ENCODE assay signal across 21 mouse cellular contexts in the genomic region with DNA sequence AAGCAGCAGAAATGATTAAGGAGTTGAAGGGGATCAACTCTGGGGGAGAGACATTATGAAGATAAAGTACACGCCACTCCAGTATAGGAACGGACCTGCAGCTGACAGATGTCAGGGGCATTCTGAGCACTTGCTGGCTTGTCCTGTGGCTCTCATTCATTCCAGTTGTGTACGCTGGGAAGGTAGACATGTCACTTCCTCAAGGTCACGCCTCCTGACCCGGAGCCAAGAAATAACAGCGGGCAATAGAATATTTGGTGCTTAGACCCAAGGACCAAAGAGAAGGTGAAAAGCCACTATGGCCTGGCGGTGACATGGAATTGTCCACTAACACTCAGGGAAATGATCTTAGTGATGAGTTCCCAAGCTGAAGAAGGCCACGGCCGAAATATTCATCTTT. TPM values are rescaled to one million over a fixed set of nuclear protein-coding genes. Genes with fewer than 3 reads are reported as not detected.
"Had no signal": no experiment of that assay in that cellular context is flagged by ENCODE, and none has a peak within 500 bp of the region (broad histone marks: within the 10 kb centered on the region; RNA-seq: fewer than 3 reads in every experiment).

No protein-coding gene starts in this region.

- DNase-seq: kidney, postnatal 10 days; kidney, postnatal 36 days; layer of hippocampus, postnatal 36 days; liver, embryonic 13.5 days; lung, adult 2 months; lung, postnatal 14 days; lung, postnatal 4 days; midbrain, embryonic 14.5 days; retina, postnatal 1 day; right cerebral cortex, postnatal 25 days; spleen, adult 18-20 months; thymus, postnatal 25 days had no signal

- H3K27ac ChIP-seq: kidney, embryonic 15.5 days; liver, embryonic 13.5 days; stomach, embryonic 15.5 days had no signal

- H3K9me3 ChIP-seq: kidney, embryonic 15.5 days; liver, embryonic 13.5 days; stomach, embryonic 15.5 days had no signal

- H3K4me1 ChIP-seq: stomach, embryonic 15.5 days had no signal

- H3K27me3 ChIP-seq: kidney, embryonic 15.5 days; liver, embryonic 13.5 days; stomach, embryonic 15.5 days had no signal

- H3K4me2 ChIP-seq: kidney, embryonic 15.5 days; liver, embryonic 13.5 days; midbrain, embryonic 11.5 days; stomach, embryonic 15.5 days had no signal

- H3K4me3 ChIP-seq: kidney, embryonic 15.5 days; left cerebral cortex, adult 2 months; liver, embryonic 13.5 days; stomach, embryonic 15.5 days had no signal

- H3K9ac ChIP-seq: kidney, embryonic 15.5 days; liver, embryonic 13.5 days; stomach, embryonic 15.5 days had no signal

RNA-seq across cellular contexts. Expression of a gene that starts 18.5 kb away (rescaled TPM):
- total RNA-seq: liver, adult 2 months; megakaryocyte progenitor cell, adult 5-6 weeks; megakaryocyte-erythroid progenitor cell, adult 5-6 weeks had no signal
- polyA plus RNA-seq: liver, embryonic 16.5 days; thymus, postnatal 0 days had no signal
